Mouse (Mus musculus) embryonic fibroblast, embryonic 13.5 days (primary cell): ENCODE results near the gene Btn1a1.

ENCODE experiments used
- CTCF ChIP-seq: IDR thresholded peaks from 2 replicates; pipeline ENCODE4 v1.5.1; 2011; ENCODE audit warnings: mild to moderate bottlenecking, control low read depth, low read length, moderate library complexity, borderline replicate concordance; ENCODE audit not compliant: insufficient read depth
- POLR2A ChIP-seq: IDR thresholded peaks from 2 replicates; pipeline ENCODE4 v1.6.1; 2011; ENCODE audit warnings: low read depth, mild to moderate bottlenecking, control low read depth, low read length, moderate library complexity

DNA sequence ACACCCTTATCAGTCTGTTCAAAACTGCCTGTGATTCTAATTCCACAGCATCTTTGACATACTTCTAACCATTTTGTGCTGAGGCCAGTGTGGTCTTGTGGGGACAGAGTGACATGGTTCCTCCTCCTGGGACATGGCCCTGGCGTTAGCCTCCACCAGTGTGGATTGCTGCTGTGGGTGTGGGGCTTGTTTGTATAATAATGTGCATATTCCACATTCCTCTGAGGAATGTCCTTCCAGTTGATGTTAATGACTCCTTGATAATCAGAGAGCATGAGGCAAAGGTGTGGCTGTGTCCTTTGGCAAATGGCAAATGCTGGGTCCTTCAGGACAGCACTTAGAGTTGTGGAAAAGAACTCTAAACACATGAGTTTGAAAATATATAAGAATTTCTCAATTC is 47.8 kb upstream of the Btn1a1 start:
- TF ChIP-seq CTCF: no peak
- no peak for TF ChIP-seq POLR2A
